Comparison of ENCODE assay signal across 12 mouse cellular contexts in the genomic region with DNA sequence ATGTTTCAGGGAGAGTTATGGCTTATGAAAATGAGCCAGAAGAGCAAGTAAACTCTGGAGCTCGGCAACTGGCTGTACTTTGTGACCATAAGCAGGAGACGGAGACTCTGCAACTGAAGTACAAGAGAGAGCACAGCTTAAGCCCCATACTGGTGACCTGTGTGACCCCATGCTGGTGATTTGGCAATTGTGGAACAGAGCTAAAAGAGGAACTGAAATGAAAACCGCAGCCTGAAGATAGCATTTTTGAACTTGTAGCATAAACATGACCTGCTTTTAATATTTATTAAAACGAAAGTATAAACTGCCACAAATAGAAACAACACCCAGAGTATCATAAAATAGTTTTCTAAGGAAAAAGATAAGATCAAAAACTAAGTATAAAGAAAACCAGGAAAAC.
DNase-seq lines count a peak whose midpoint lies in the region; ATAC-seq and TF ChIP-seq lines count a peak whose summit lies in the region.
"Had no signal": no experiment of that assay in that cellular context is flagged by ENCODE, and none has a peak within 500 bp of the region (broad histone marks: within the 10 kb centered on the region; RNA-seq: fewer than 3 reads in every experiment).

No protein-coding gene starts in this region.

- DNase-seq in heart, postnatal 10 days: peak; percentile 10 to 14
- no peak for DNase-seq in heart, postnatal 25 days (ENCODE audit: low spot score)
- DNase-seq in MEL (ENCODE audit: low read depth, low spot score): peak; percentile 89
- DNase-seq in monocyte, adult 2 months (ENCODE audit: low read depth in 1 of 2, low spot score in 2 of 2): peak; percentile 43 to 53
- DNase-seq in forebrain, postnatal 0 days: no peak
- DNase-seq in left cerebral cortex, adult 2 months (ENCODE audit: extremely low spot score in 1 of 2, low spot score in 2 of 2): no peak
- DNase-seq in forebrain, embryonic 11.5 days (ENCODE audit: low spot score): no peak
- DNase-seq: cerebellum, adult 11 months; right cerebral cortex, postnatal 14 days had no signal

- no peak for ATAC-seq in liver, embryonic 15.5 days (ENCODE audit: insufficient read depth)
- no peak for ATAC-seq in forebrain, postnatal 0 days
- ATAC-seq in forebrain, embryonic 11.5 days (replicated peaks; ENCODE audit: low FRiP score): no peak
- ATAC-seq: forebrain, embryonic 16.5 days had no signal

- H3K27me3 ChIP-seq in MEL (ENCODE audit: control insufficient read depth in 1 of 2, insufficient read depth in 2 of 2, low read length in 2 of 2): peaks cover 0 to under 1% of the 10 kb centered on the region in 2 experiments; a peak in 1 of 4 replicates
- no peaks in the 10 kb centered on the region for H3K27me3 ChIP-seq in liver, embryonic 15.5 days
- H3K27me3 ChIP-seq in forebrain, postnatal 0 days (ENCODE audit: insufficient read depth, low read length): no peaks in the 10 kb centered on the region
- H3K27me3 ChIP-seq in forebrain, embryonic 11.5 days (ENCODE audit: control insufficient read depth, insufficient read depth, low read length): no peaks in the 10 kb centered on the region

- TF ChIP-seq RAD21 in MEL (IDR thresholded peaks at IDR 0.05; ENCODE audit: low read depth, low read length): no peak

- 11% methylated on average over 4 of the region's 4 CpGs for WGBS in liver, embryonic 15.5 days (ENCODE audit: insufficient replicate concordance)
- WGBS in forebrain, postnatal 0 days: 81% methylated on average over 4 of the region's 4 CpGs
- 66% methylated on average over 4 of the region's 4 CpGs for WGBS in forebrain, embryonic 11.5 days

- intact Hi-C loops in heart, postnatal 10 days (cut with DNase I): no loop called here
- intact Hi-C loops in heart, postnatal 25 days (cut with DNase I): no loop called here
- intact Hi-C loops in left cerebral cortex, adult 2 months (cut with DNase I): no loop called here

- H3K79me2 ChIP-seq in MEL (ENCODE audit: control insufficient read depth, insufficient read depth, low read length, poor library complexity): no peaks in the 10 kb centered on the region

- peak overlapping the region; percentile 22 to 49 for H3K4me3 ChIP-seq in MEL (ENCODE audit: control insufficient read depth in 1 of 2, insufficient read depth in 1 of 2, low read depth in 2 of 2, low read length in 2 of 2)
- no peak overlapping the region for H3K4me3 ChIP-seq in liver, embryonic 15.5 days (replicated peaks)
- H3K4me3 ChIP-seq in forebrain, postnatal 0 days (ENCODE audit: low read depth, low read length): no peak overlapping the region
- no peak overlapping the region for H3K4me3 ChIP-seq in left cerebral cortex, adult 2 months
- no peak overlapping the region for H3K4me3 ChIP-seq in forebrain, embryonic 11.5 days (ENCODE audit: low read depth, low read length)
- H3K4me3 ChIP-seq: embryonic facial prominence, embryonic 10.5 days had no signal

- peaks cover 0 to 24% of the 10 kb centered on the region in 2 experiments; a peak in 2 of 4 replicates for H3K36me3 ChIP-seq in MEL (ENCODE audit: control insufficient read depth in 1 of 2, insufficient read depth in 2 of 2, low read length in 2 of 2)
- H3K36me3 ChIP-seq in liver, embryonic 15.5 days (replicated peaks): no peaks in the 10 kb centered on the region
- H3K36me3 ChIP-seq in forebrain, postnatal 0 days (ENCODE audit: insufficient read depth): no peaks in the 10 kb centered on the region
- H3K36me3 ChIP-seq in forebrain, embryonic 11.5 days (ENCODE audit: control insufficient read depth, insufficient read depth, low read length): no peaks in the 10 kb centered on the region
- H3K36me3 ChIP-seq: embryonic facial prominence, embryonic 10.5 days had no signal

- 0 out of 2 replicates have a peak overlapping the region, but pooled peaks have one; percentile 18 for H3K27ac ChIP-seq in MEL (ENCODE audit: control insufficient read depth, low read depth, low read length)
- H3K27ac ChIP-seq in liver, embryonic 15.5 days (replicated peaks): peak overlapping the region; percentile 60
- no peak overlapping the region for H3K27ac ChIP-seq in forebrain, postnatal 0 days (ENCODE audit: low read depth, low read length)
- no peak overlapping the region for H3K27ac ChIP-seq in left cerebral cortex, adult 2 months
- H3K27ac ChIP-seq in forebrain, embryonic 11.5 days (ENCODE audit: low read depth, low read length): no peak overlapping the region

- no peak for TF ChIP-seq POLR2A in MEL (IDR thresholded peaks at IDR 0.05; ENCODE audit: control insufficient read depth in 1 of 2, insufficient read depth in 1 of 2, low read depth in 1 of 2, low read length in 2 of 2, poor library complexity in 1 of 2)

- H3K9ac ChIP-seq in MEL (ENCODE audit: control insufficient read depth, low read depth, low read length, poor library complexity, severe bottlenecking): no peak overlapping the region
- no peak overlapping the region for H3K9ac ChIP-seq in liver, embryonic 15.5 days
- no peak overlapping the region for H3K9ac ChIP-seq in forebrain, postnatal 0 days
- H3K9ac ChIP-seq in forebrain, embryonic 11.5 days (ENCODE audit: low read length): no peak overlapping the region

- peaks cover 22 to 27% of the 10 kb centered on the region in 2 experiments for H3K4me1 ChIP-seq in MEL (ENCODE audit: control insufficient read depth in 1 of 2, insufficient read depth in 2 of 2, low read length in 2 of 2)
- H3K4me1 ChIP-seq in liver, embryonic 15.5 days (replicated peaks): peaks cover 39% of the 10 kb centered on the region
- H3K4me1 ChIP-seq in forebrain, postnatal 0 days (ENCODE audit: insufficient read depth): no peaks in the 10 kb centered on the region
- no peaks in the 10 kb centered on the region for H3K4me1 ChIP-seq in forebrain, embryonic 11.5 days (replicated peaks; ENCODE audit: control insufficient read depth, insufficient read depth, low read length)

- peak overlapping the region; percentile 31 for H3K4me2 ChIP-seq in liver, embryonic 15.5 days
- no peak overlapping the region for H3K4me2 ChIP-seq in forebrain, postnatal 0 days (ENCODE audit: low read depth)
- no peak overlapping the region for H3K4me2 ChIP-seq in forebrain, embryonic 11.5 days (ENCODE audit: low read depth, low read length, severe bottlenecking)

- peak; percentile 79 to 91 for TF ChIP-seq EP300 in MEL (IDR thresholded peaks at IDR 0.05; ENCODE audit: low read depth in 1 of 2, low read length in 2 of 2)

- H3K9me3 ChIP-seq in MEL (replicated peaks; ENCODE audit: insufficient read depth, low read length): no peaks in the 10 kb centered on the region
- no peaks in the 10 kb centered on the region for H3K9me3 ChIP-seq in liver, embryonic 15.5 days (replicated peaks)
- H3K9me3 ChIP-seq in forebrain, postnatal 0 days (ENCODE audit: low read length): no peaks in the 10 kb centered on the region
- no peaks in the 10 kb centered on the region for H3K9me3 ChIP-seq in forebrain, embryonic 11.5 days (ENCODE audit: control insufficient read depth, low read length)
- H3K9me3 ChIP-seq: embryonic facial prominence, embryonic 10.5 days had no signal

- TF ChIP-seq CTCF in MEL (IDR thresholded peaks at IDR 0.05 in 2 of 3, conservative IDR thresholded peaks at IDR 0.05 in 1 of 3; ENCODE audit: control insufficient read depth in 1 of 3, insufficient read depth in 1 of 3, low read depth in 2 of 3, low read length in 3 of 3, poor library complexity in 1 of 3, severe bottlenecking in 1 of 3): no peak
- TF ChIP-seq CTCF in forebrain, postnatal 0 days (IDR thresholded peaks at IDR 0.05; ENCODE audit: low read depth): no peak
- TF ChIP-seq CTCF in left cerebral cortex, adult 2 months (IDR thresholded peaks at IDR 0.05): no peak

TF ChIP-seq in MEL, 35 proteins besides CTCF, POLR2A, EP300 and RAD21 (continues in another document):
- TF ChIP-seq NELFE (IDR thresholded peaks at IDR 0.05; ENCODE audit: low read depth, low read length): no peak
- TF ChIP-seq TBP (IDR thresholded peaks at IDR 0.05; ENCODE audit: low read depth, low read length): no peak
- TF ChIP-seq ZC3H11A (IDR thresholded peaks at IDR 0.05; ENCODE audit: low read depth, low read length): 0 out of 2 replicates have a peak, but pooled peaks have one; percentile 2
- TF ChIP-seq ZKSCAN1 (IDR thresholded peaks at IDR 0.05; ENCODE audit: low read depth, low read length): no peak
- no peak; the same call in 1 of the 2 replicates for TF ChIP-seq CHD1 (IDR thresholded peaks at IDR 0.05; ENCODE audit: low read depth, low read length)
- TF ChIP-seq E2F4 (IDR thresholded peaks at IDR 0.05; ENCODE audit: borderline replicate concordance, low read depth, low read length): no peak
- TF ChIP-seq TAL1 (IDR thresholded peaks at IDR 0.05; ENCODE audit: low read length): no peak
- TF ChIP-seq MAFK (IDR thresholded peaks at IDR 0.05; ENCODE audit: borderline replicate concordance, low read depth, low read length): peak; percentile 63; the same call in 1 of the 2 replicates
- TF ChIP-seq ETS1 (IDR thresholded peaks at IDR 0.05; ENCODE audit: low read depth, low read length): peak; percentile 95
- TF ChIP-seq KAT2A (conservative IDR thresholded peaks at IDR 0.05; ENCODE audit: low read depth, low read length): 0 out of 2 replicates have a peak, but pooled peaks have one; percentile 26
- TF ChIP-seq GABPA (IDR thresholded peaks at IDR 0.05; ENCODE audit: low read depth, low read length): 0 out of 2 replicates have a peak, but pooled peaks have one; percentile 16
- TF ChIP-seq TCF12 (IDR thresholded peaks at IDR 0.05; ENCODE audit: low read depth, low read length): peak; percentile 53
- no peak for TF ChIP-seq MAZ (IDR thresholded peaks at IDR 0.05; ENCODE audit: low read depth, low read length)
- no peak for TF ChIP-seq ZMIZ1 (IDR thresholded peaks at IDR 0.05; ENCODE audit: low read depth, low read length)
- TF ChIP-seq POLR2AphosphoS5 (IDR thresholded peaks at IDR 0.05; ENCODE audit: borderline replicate concordance, low read depth, low read length): no peak
- TF ChIP-seq USF2 (IDR thresholded peaks at IDR 0.05; ENCODE audit: borderline replicate concordance in 1 of 2, insufficient read depth in 1 of 2, low read depth in 1 of 2, low read length in 2 of 2): no peak
- TF ChIP-seq RCOR1 (IDR thresholded peaks at IDR 0.05; ENCODE audit: low read depth, low read length): peak; percentile 86
- no peak for TF ChIP-seq SMC3 (IDR thresholded peaks at IDR 0.05; ENCODE audit: low read depth, low read length)
- peak; percentile 68 for TF ChIP-seq SIN3A (IDR thresholded peaks at IDR 0.05; ENCODE audit: low read length)
- TF ChIP-seq USF1 (IDR thresholded peaks at IDR 0.05; ENCODE audit: low read depth, low read length): 0 out of 2 replicates have a peak, but pooled peaks have one; percentile 20
- TF ChIP-seq POLR2AphosphoS2 (IDR thresholded peaks at IDR 0.05; ENCODE audit: low read length): no peak
- TF ChIP-seq BHLHE40 (IDR thresholded peaks at IDR 0.05; ENCODE audit: borderline replicate concordance, low read depth, low read length): peak; percentile 77; the same call in 1 of the 2 replicates
- no peak for TF ChIP-seq JUND (IDR thresholded peaks at IDR 0.05; ENCODE audit: low read depth, low read length)
- peak; percentile 49 for TF ChIP-seq MAX (IDR thresholded peaks at IDR 0.05; ENCODE audit: low read length)

Comparison
In these comparisons a context has a peak if more than half of its experiments do, and no peak if none do; other contexts are left out.
1. DNase-seq: peak in heart, postnatal 10 days (2 of 2), MEL (single experiment) and monocyte, adult 2 months (2 of 2); none in heart, postnatal 25 days (single experiment), forebrain, postnatal 0 days (single experiment), left cerebral cortex, adult 2 months (0 of 2) and forebrain, embryonic 11.5 days (single experiment).
2. H3K27ac ChIP-seq: peak in MEL (single experiment) and liver, embryonic 15.5 days (single experiment); none in forebrain, postnatal 0 days (single experiment), left cerebral cortex, adult 2 months (single experiment) and forebrain, embryonic 11.5 days (single experiment).
3. H3K4me3 ChIP-seq: peak in MEL (2 of 2); none in liver, embryonic 15.5 days (single experiment), forebrain, postnatal 0 days (single experiment), left cerebral cortex, adult 2 months (single experiment) and forebrain, embryonic 11.5 days (single experiment).